Mouse (Mus musculus): Measurements from ENCODE around the gene Myzap.

The Myzap gene

DNA sequence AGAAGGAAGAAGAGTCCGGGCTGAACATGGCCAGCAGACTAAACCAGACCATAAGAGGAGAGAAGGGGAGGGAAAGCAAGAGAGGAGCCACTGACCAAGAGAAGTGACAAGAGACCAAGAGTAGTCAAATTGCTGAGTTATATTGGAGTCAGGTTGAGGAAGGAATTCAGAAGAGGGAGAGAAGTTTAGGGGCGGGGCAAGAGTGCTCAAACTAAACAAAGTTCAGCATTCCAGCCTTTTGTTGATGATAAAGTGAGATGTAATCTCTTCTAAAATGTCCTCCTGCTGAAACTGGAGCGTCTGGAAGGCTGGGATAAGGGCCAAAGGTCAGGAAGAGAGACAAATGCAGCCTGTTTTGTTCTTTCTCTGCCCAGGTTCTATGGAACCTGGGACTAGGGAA lies 102.1 kb downstream of the Myzap start:
- in situ Hi-C loops (cut with MboI, MseI) = loop anchor here in 1 of 2 experiments (10.0 kb wide), 1 partner anchor 915 kb away; no protein-coding TSS in a partner anchor

DNA sequence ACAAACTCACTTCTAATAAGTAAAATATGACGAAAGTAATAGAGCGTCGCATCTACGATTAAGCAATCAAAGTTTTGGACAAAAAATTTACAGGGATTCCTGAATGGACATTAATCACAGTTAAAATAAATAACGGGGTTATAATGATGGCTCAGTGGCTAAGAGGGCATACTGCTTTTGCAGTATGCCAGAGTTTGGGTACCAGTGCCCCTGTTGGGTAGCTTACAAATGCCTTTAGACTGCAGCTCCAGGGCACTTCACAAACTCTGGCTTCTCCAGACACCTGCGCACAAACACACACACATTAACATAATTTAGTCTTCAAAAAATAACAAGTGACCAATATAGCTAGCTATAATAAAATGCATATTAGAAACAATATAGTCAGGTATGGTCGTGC lies 106.0 kb downstream of the Myzap start:
- in situ Hi-C loops (cut with MboI, MseI) = loop anchor here in 1 of 2 experiments (10.0 kb wide), 1 partner anchor 629 kb away; the partner anchor contains the start of gene Tcf12

DNA sequence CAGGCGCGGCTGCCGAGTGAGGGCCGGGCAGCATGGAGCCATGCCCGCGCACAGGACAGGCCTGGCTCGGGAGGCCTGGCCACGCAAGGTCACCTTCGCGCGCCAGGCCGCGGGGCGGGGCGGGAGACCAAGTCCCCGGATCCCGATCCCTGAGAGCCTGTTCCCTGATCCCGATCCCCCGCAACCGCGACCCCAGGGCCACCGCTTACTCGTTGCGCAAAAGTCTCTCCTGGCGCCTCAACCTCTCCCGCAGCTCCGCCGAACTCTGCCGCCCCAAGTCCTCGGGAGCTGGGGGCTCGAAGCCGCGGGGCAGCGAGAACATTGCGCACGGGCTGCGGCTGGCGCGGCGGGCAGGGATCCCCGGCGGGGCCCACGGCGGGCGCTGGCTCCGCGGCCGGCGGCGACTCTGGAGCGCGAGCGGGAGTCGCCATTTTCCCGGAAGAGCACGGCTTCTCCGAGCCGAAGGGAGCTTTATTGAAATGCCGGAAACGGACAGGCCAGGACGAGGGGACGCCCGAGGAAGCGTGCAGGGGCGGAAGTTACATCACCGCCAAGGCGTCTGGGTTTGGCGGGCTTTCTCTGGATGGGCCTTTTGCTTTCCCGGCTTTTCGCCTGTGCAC lies 106.6 kb downstream of the Myzap start, which contains the start of gene Polr2m:
TSS of gene Polr2m (minus strand) at position 461 of the 620 bp plus-strand sequence.
- in situ Hi-C loops (cut with MboI, MseI) = loop anchor here in 1 of 2 experiments (10.0 kb wide), 1 partner anchor 629 kb away; the partner anchor contains the start of gene Tcf12

DNA sequence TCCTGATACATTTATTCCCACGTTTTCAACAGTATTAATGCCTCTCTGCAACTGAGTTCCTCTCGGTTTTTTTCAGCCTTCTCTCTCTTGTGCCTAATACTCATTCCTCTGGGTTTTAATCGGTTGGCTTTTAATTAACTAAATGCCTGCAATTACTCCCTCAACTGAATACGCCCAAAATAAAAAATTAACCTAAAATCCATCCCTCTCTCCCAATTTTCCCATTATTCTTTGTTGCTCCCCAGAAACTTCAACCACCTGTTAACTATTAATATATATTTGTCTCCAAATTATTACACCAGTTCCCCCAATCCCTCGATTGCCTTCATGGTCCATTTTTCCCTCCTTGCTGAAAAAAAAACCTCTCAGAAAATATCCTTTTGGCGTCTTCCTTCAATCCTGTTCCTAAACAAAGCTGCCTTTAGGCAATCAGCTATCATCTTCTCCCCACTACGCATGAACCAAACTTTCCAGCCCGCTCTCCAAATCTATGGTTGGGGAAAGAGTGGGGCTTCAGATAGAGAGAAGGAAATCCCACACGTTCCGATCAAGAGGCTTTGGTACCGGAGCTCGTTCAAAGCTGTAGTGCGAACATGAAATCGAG lies 107.2 kb downstream of the Myzap start:
- in situ Hi-C loops (cut with MboI, MseI) = loop anchor here in 1 of 2 experiments (10.0 kb wide), 1 partner anchor 630 kb away; the partner anchor contains the start of gene Tcf12

DNA sequence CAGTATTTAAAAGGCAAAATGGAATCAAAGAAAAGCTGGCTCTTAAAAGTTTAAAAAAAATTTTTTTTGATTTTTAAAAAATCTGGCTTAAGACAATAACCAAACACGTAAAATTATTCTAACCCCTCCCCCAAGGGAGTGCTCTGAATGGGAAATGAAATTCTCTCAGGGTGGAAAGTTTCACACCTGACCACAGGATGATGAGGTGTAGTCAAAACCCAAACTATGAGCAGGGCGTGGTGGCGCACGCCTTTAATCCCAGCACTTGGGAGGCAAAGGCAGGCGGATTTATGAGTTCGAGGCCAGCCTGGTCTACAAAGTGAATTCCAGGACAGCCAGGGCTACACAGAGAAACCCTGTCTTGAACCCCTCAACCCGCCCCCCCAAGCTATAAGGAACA lies 108.3 kb downstream of the Myzap start:
- in situ Hi-C loops (cut with MboI, MseI) = loop anchor here in 1 of 2 experiments (10.0 kb wide), 1 partner anchor 631 kb away; the partner anchor contains the start of gene Tcf12

DNA sequence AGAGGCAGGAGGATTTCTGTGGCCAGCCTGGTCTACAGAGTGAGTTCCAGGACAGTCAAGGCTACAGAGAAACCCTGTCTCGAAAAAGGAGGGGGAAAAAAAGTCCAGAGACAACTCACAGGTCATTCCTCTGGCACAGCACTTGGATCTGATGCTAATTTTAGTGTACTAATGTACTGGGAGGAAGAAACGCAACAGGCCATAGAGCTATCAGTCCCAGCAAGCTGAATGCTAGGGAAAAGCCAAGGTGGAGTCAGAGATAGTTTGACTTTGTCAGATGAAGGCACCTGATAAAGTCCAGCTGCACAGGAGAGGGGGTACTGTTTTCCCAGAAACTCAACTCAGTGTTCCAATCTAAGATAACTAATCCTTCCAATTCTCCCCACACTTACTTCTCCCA lies 111.9 kb downstream of the Myzap start:
- in situ Hi-C loops (cut with MboI, MseI) = loop anchor here in 1 of 2 experiments (10.0 kb wide), 1 partner anchor 634 kb away; the partner anchor contains the start of gene Tcf12

DNA sequence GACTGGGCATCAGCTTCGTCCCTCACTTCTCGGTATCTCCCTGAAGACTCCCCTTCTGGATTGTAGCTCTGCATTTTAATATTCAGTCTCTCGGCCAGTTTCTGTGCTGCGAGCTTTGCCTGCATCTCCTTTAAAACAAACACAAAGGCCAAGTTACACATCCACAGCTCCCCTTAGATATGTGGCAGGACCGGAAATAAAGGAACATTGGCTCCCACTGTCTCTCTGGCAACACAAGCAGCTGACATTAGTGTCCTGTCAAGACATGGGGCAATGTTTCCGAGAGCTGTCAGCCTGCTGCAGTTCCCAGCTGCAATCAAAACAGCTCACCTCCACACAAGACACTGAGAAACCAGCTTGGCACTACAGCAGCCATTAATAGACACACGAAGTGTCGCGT lies 112.7 kb downstream of the Myzap start:
- in situ Hi-C loops (cut with MboI, MseI) = no loop called here

DNA sequence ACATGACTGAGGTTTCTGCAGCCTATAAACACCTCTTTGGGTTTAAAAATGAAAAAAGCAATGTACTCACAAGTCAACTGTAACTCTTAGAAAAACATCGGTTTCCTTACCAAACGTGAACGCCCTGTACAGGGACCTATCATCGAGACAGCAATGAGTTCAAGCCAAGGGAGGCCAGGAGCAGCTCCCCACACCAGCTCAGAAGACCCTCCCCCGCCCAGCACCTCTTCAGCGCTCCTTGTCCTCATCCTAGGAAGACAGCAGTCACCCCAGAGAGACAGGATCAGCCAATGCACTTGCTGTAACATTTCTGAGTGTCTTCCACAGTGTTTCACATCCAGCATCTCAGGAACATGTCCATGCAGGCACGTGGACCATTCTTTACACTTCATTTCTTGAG lies 113.6 kb downstream of the Myzap start:
- in situ Hi-C loops (cut with MboI, MseI) = no loop called here

DNA sequence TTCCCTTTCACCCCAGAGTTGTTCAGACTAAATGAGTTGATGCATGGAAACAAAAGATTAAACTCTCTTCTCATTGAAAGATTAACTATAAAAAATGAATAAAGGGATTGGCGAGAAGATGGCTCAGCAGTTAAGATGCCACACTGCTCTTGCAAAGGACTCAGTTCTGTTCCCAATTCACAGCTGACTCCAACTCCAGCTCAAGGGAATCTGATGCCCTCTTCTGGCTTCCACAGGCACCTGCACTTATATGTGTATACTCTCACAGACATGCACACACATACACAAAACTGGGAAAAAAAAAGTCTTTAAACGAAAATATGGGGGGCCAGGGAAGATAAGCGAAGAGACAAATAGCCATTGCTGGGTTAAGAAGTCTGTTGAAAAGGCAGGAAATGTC lies 115.6 kb downstream of the Myzap start:
- in situ Hi-C loops (cut with MboI, MseI) = no loop called here

DNA sequence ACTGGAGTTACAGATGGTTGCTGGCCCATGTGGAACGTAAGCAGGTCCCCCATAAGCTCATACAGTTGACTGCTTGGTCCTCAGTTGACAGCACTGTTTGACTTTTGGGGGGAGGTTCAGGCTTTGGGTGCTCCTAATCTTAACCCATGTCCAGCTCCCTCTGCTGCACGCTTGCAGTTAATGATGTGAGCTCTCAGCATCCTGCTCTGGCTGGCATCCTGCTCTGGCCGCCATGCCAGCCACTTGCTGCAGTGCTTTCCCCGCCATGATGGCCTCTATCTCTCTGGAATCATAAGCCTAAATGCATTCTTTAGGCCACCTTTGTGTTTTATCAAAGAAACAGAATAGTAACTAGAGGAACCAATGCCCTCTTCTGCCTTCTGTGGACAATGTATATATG lies 116.6 kb downstream of the Myzap start:
- in situ Hi-C loops (cut with MboI, MseI) = no loop called here

DNA sequence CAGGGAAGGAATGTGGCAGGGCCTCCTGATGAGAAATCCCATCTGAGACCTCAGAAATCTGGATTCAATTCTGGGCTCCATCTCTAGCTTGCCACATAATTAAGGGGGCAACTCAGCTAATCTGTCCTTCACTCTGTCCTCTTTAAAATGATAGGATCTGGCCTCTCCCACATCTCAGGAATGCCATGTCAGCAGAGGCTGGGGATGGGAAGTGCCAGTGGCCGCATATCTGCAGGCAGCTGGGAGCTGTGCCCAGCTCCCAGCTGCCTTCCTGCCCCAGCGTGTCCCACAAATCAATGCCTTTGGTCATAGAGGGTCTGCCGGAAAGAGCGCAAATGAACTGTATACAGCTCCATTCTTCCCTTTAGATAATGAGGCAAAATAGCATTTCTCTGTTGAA lies 124.7 kb downstream of the Myzap start:
- in situ Hi-C loops (cut with MboI, MseI) = loop anchor here in 1 of 2 experiments (5.0 kb wide), 1 partner anchor 85 kb away; no protein-coding TSS in a partner anchor

DNA sequence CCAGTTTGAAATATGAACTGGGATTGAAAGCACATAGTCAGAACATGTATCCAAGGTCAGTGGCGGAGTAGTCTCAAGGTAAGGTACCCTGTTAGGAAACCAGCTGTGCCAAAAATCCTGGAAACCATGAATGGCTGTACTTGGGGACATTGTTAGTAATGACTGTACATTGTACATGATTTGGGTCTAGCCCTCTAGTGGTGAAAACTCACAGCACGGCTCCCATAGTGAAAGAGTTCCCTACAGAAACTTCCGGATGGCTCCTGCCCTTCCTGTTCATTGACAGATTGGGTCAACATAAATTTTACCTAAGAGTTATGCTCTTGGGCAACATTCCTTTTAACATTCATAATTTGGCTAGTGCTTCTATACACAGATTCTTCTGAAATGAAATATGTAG lies 126.0 kb downstream of the Myzap start:
- in situ Hi-C loops (cut with MboI, MseI) = loop anchor here in 1 of 2 experiments (5.0 kb wide), 1 partner anchor 84 kb away; no protein-coding TSS in a partner anchor

DNA sequence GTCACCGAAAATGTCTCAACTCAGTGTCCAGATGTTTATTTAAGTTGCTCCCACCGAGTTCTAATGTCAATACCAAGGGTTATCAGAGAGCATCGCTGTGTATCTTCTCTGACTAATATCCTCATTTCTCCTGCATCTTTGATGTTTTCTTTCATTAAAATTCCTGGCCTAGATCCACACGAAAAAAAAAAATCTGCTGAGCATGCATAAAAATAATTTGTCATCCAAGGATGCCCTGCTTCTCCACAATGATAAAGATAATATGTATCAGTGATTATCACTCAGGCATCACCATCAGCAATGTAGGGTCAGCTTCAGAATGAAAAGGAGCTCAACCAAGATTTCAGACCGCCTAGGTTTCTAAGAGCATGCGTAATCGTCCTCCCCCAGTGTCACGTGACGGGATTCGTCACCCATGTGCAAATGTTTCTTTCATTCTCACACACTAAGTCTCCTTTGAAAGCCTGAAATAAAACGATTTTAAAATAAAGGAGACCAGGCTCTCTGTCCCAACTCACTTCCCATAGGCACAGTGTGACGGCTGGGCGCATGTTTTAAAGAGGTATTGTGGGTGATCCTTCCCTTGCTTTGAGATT lies 129.0 kb downstream of the Myzap start:
- in situ Hi-C loops (cut with MboI, MseI) = no loop called here

DNA sequence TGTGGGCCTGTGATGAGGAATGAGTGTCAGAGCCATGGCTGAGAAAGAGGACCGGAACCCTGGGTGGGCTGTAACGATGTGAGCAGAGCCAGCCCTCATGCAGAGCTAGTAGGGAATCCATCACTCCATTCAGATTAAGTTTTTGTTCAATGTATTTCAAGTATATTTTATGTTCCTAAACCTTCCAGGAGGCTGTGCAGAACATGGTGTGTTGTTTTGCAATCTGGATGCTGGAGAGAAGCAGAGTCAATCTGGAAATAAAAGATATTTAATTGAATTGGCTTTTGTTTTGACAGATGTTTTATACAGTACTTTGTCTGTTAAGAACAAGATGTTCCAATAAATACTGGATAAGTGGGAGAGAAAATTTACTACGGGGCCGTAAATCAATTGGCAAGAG lies 135.4 kb downstream of the Myzap start:
- in situ Hi-C loops (cut with MboI, MseI) = loop anchor here in 1 of 2 experiments (10.0 kb wide), 1 partner anchor 922 kb away; no protein-coding TSS in a partner anchor
